Mouse (Mus musculus): ENCODE results near the gene Naip2. TPM values are rescaled to one million over a fixed set of nuclear protein-coding genes. Genes with fewer than 3 reads are reported as not detected.

Naip2 gene
- total and polyA plus RNA-seq, 3 experiments: 12.6 to 13.3 (median 12.8) TPM

- H3K4me1 ChIP-seq (ENCODE audit: control insufficient read depth in 1 of 2, insufficient read depth in 2 of 2): peaks cover 6 to 22% of the 10 kb centered on the region in 2 experiments
- in situ Hi-C loops (cut with MboI; ENCODE audit: low pct_ligation_motif_present, low pct_unique_long_range_greater_than_20kb, low sequenced_read_pairs) (loop anchor here (25.0 kb wide), 1 partner anchor 279 kb away; no protein-coding TSS in a partner anchor), dilution Hi-C loops (cut with MboI; ENCODE audit: extremely low pct_ligation_motif_present, extremely low pct_unique_long_range_greater_than_20kb, low sequenced_read_pairs) (no loop called here)
- H3K27ac ChIP-seq (ENCODE audit: insufficient read depth, low read depth): no peak within 1 kb of the TSS
- peak within 1 kb of the TSS; percentile 52 to 81 (median 66) for H3K4me3 ChIP-seq (replicated peaks in 1 of 3; ENCODE audit: low read depth in 2 of 3, low read length in 2 of 3, poor library complexity in 1 of 3)
- H3K9ac ChIP-seq (ENCODE audit: insufficient read depth, low read depth): peak within 1 kb of the TSS; percentile 35
- H3K9me3 ChIP-seq (replicated peaks; ENCODE audit: low read length): no peaks in the 10 kb centered on the region
- H3K36me3 ChIP-seq (replicated peaks in 1 of 2; ENCODE audit: control insufficient read depth in 1 of 2, insufficient read depth in 1 of 2, low read length in 1 of 2): no peaks in the 10 kb centered on the region
- peak within 1 kb of the TSS; percentile 44 for H3K4me2 ChIP-seq (ENCODE audit: insufficient read depth, low read depth, poor library complexity, severe bottlenecking)
- peak; percentile 57 for DNase-seq (ENCODE audit: extremely low read depth)
- TF ChIP-seq NELFE (IDR thresholded peaks at IDR 0.05; ENCODE audit: low read depth, low read length) (peak; percentile 56), IRF4 (IDR thresholded peaks at IDR 0.05; ENCODE audit: low read depth, low read length) (no peak), MAFK (IDR thresholded peaks at IDR 0.05; ENCODE audit: insufficient replicate concordance, low read length) (no peak), PAX5 (IDR thresholded peaks at IDR 0.05; ENCODE audit: low read length) (no peak), E2F4 (IDR thresholded peaks at IDR 0.05; ENCODE audit: insufficient replicate concordance, low read depth, low read length) (no peak), BHLHE40 (IDR thresholded peaks at IDR 0.05; ENCODE audit: low read depth, low read length) (no peak), ZC3H11A (IDR thresholded peaks at IDR 0.05; ENCODE audit: low read depth, low read length) (no peak), MAX (IDR thresholded peaks at IDR 0.05; ENCODE audit: low read length) (peak; percentile 82), POLR2A (IDR thresholded peaks at IDR 0.05; ENCODE audit: low read depth, low read length) (peak; percentile 73), NRF1 (IDR thresholded peaks at IDR 0.05; ENCODE audit: low read depth, low read length) (peak; percentile 91), POLR2AphosphoS2 (IDR thresholded peaks at IDR 0.05; ENCODE audit: low read depth, low read length) (no peak), MEF2A (IDR thresholded peaks at IDR 0.05; ENCODE audit: borderline replicate concordance, low read depth, low read length) (no peak), SMC3 (IDR thresholded peaks at IDR 0.05; ENCODE audit: low read depth, low read length) (no peak), CHD1 (IDR thresholded peaks at IDR 0.05; ENCODE audit: low read depth, low read length) (no peak), MYC (IDR thresholded peaks at IDR 0.05; ENCODE audit: low read depth, low read length) (0 out of 2 replicates have a peak, but pooled peaks have one; percentile 3), USF1 (IDR thresholded peaks at IDR 0.05; ENCODE audit: low read depth, low read length) (no peak), ELF1 (IDR thresholded peaks at IDR 0.05; ENCODE audit: low read depth, low read length) (peak; percentile 40; the same call in 1 of the 2 replicates), RAD21 (IDR thresholded peaks at IDR 0.05; ENCODE audit: low read depth, low read length) (no peak), MAZ (IDR thresholded peaks at IDR 0.05; ENCODE audit: low read depth, low read length) (0 out of 2 replicates have a peak, but pooled peaks have one; percentile 18), KAT2A (IDR thresholded peaks at IDR 0.05; ENCODE audit: insufficient replicate concordance, low read length) (no peak), CTCF (conservative IDR thresholded peaks at IDR 0.05 in 1 of 2, IDR thresholded peaks at IDR 0.05 in 1 of 2; ENCODE audit: low read depth in 2 of 2, low read length in 2 of 2) (no peak), ETS1 (conservative IDR thresholded peaks at IDR 0.05; ENCODE audit: low read depth, low read length) (no peak), TCF12 (IDR thresholded peaks at IDR 0.05; ENCODE audit: low read depth, low read length) (0 out of 2 replicates have a peak, but pooled peaks have one; percentile 11), GABPA (IDR thresholded peaks at IDR 0.05; ENCODE audit: insufficient replicate concordance, low read depth, low read length) (no peak), SIN3A (IDR thresholded peaks at IDR 0.05; ENCODE audit: low read length) (peak; percentile 68), MXI1 (IDR thresholded peaks at IDR 0.05; ENCODE audit: low read depth, low read length) (peak; percentile 83), JUND (conservative IDR thresholded peaks at IDR 0.05; ENCODE audit: low read depth, low read length) (no peak), ZMIZ1 (IDR thresholded peaks at IDR 0.05; ENCODE audit: low read depth, low read length) (no peak; the same call in none of the 2 replicates), USF2 (conservative IDR thresholded peaks at IDR 0.05; ENCODE audit: low read depth, low read length) (no peak), UBTF (IDR thresholded peaks at IDR 0.05; ENCODE audit: low read depth, low read length) (no peak), ZKSCAN1 (IDR thresholded peaks at IDR 0.05; ENCODE audit: borderline replicate concordance, low read depth, low read length) (no peak), CHD2 (IDR thresholded peaks at IDR 0.05; ENCODE audit: low read length) (no peak), TBP (conservative IDR thresholded peaks at IDR 0.05; ENCODE audit: low read depth, low read length) (0 out of 2 replicates have a peak, but pooled peaks have one; percentile 25), JUN (IDR thresholded peaks at IDR 0.05; ENCODE audit: insufficient read depth, low read depth, low read length) (no peak), HCFC1 (IDR thresholded peaks at IDR 0.05; ENCODE audit: low read depth, low read length) (no peak)
- peaks cover 10% of the 10 kb centered on the region for H3K79me2 ChIP-seq (replicated peaks; ENCODE audit: control insufficient read depth, extremely low read depth, insufficient read depth, poor library complexity, severe bottlenecking)
- H3K27me3 ChIP-seq (replicated peaks): peaks cover 20% of the 10 kb centered on the region
Observed at GRCm38 (mm10) chr13:100107652-100108472, 94.0 kb downstream of the Naip2 start, which contains the start of gene Serf1. Gene Serf1, plus strand, starts transcription at chr13:100108012.

Data from CH12.LX (cell line).